Mouse (Mus musculus) embryonic fibroblast, embryonic 13.5 days (primary cell): ENCODE results near the gene Ppfibp1.

Experiments
- CTCF ChIP-seq: IDR thresholded peaks from 2 replicates; pipeline ENCODE4 v1.5.1; 2011; ENCODE audit warnings: mild to moderate bottlenecking, control low read depth, low read length, moderate library complexity, borderline replicate concordance; ENCODE audit not compliant: insufficient read depth
- POLR2A ChIP-seq: IDR thresholded peaks from 2 replicates; pipeline ENCODE4 v1.6.1; 2011; ENCODE audit warnings: low read depth, mild to moderate bottlenecking, control low read depth, low read length, moderate library complexity

DNA sequence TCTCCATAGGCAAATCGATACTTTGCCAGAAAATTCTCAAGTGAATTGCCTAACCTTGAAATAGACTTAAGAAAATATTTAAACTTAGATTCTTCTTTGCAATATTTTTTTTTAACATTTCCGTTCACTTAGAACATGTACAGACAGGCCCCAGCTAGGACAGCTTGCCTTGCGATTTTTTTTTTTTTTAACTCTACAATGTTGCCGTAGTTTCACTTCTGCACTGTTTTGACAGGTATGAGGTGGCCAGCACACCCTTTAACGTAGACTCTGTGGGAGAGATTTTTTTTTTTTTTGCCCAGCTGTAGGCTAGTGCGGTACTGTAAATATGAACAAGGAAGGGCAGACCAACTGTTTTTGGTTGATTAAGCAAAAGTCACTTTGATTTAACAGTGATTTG lies 122.1 kb downstream of the Ppfibp1 start:
- TF ChIP-seq CTCF (no peak), POLR2A (no peak)
